Mouse (Mus musculus) liver, adult (tissue): ENCODE data around the gene Hnrnpul1.
A peak's percentile ranks its signal among the peaks of the same experiment; 100 is the strongest.

Experiments used
- GATA4 ChIP-seq: IDR thresholded peaks from 2 replicates; pipeline ENCODE4 v1.6.1; 2014; ENCODE audit warnings: mild to moderate bottlenecking, low read length; ENCODE audit not compliant: insufficient replicate concordance

The Hnrnpul1 gene

DNA sequence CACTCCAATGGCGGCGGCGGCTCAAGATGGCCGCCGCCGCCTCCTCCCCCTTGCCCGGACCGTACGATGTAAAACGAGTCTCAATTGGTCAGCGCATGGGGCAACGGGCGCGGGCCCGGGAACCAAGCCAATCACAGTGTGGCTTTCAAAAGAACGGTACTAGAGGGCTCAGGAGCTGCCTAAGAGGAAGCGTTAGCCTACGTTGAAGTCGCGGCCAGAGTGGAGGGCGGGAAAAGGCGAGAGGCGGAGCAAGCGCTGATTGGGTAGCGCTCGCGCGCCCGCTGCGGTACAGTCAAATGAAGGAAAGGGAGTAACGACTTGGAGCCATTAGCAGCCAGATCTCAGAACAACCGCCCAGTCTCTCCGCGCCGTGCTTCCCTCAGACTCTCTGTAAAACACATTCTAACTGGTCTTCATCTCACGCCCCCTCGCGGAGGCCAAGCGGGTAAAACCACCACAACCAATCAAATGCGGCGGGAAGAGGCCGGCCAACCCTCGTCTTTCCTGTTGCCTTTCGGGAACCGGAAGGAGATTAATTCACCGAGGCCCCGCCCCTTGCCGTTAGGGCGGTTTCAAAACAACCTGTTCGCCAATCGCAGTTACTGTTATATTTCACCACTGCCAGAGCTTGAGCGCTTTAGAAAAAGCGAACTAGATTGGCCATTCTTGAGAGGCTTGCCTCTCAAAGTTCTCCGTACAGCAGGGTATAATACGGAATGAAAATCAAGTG lies at the start of gene Hnrnpul1:
TSS of gene Hnrnpul1 (minus strand) at position 20 of the 730 bp plus-strand sequence.
- 0 out of 2 replicates have a peak, but pooled peaks have one; percentile 3 for TF ChIP-seq GATA4

GRCm38 (mm10) chr7:25803460-25803859 lies 48.9 kb upstream of the Hnrnpul1 start:
- no peak for TF ChIP-seq GATA4

- TF ChIP-seq GATA4, result peak; percentile 12; the same call in 1 of the 2 replicates
These were observed 47.9 kb upstream of the Hnrnpul1 start for GRCm38 (mm10) chr7:25802241-25803125.

DNA sequence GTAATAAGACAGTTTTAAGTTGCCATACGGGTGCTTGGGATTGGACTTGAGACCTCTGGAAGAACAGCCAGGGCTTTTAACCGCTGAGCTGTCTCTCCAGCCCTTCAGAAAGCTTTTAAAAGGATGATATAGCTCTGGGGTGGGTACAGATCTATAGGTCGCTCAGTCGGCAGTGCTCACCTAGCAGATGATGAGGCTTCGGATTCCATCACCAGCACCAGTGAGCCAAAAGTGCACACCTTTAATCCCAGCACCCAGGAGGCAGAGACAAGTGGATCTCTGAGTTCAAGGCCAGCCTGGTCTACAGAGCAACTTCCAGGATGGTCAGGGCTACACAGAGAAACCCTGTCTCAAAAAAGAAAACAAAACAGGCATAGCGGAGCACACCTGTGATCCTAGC lies 46.5 kb upstream of the Hnrnpul1 start:
- TF ChIP-seq GATA4, result no peak

DNA sequence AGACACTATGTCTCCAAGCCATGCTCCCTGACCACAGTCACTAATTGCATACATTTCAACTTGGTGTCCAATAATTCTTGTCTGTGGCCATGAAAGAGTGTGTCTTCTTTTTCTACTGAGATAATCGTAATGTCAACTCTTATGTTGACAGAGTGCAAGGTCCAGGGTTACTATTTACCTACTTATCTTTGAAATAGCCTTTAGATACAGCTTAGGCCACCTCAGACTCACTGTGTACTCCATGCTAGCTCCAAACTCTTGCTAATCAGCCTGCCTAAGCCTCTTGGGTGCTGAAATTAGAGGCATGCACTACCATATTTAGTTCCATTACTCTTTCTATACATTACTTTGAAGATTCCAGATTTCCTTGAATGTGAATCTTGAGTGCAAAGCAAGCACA lies 44.8 kb upstream of the Hnrnpul1 start:
- no peak for TF ChIP-seq GATA4

DNA sequence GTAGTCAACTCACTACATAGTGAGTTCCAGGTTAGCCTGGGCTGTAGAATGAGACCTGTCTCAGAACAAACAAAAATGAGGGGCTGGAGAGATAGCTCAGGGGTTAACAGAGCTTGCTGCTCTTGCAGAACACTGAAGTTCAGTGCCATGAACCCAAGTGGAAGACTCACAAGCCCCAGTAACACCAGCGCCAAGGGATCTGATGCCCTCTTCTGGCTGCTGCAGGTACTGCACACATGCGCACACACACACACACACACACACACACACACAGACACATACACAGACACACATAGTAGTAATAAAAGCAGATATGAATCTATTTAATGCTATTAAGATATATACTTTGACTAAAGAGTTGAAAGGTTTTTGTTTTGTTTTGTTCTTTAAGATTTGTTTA lies 44.0 kb upstream of the Hnrnpul1 start:
- TF ChIP-seq GATA4, result no peak

DNA sequence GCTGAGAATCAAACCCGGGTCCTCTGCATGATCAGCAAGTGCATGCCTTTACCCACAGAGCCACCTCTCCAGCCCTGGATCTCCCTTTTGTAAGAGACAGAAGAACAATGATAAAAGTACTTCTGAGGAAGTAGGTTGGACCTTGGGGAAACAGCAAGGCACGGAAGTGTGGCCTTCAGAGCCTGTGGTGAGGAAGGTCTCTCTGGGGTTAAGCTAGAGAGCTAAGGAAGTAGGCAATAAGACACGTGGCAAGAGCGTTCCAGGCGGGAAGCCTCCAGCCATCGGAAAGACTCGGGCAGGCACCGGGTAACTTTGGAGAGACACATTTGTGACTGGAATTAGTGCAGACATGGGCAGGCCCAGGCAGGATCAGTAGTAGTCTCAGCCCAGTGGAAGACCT lies 40.2 kb upstream of the Hnrnpul1 start:
- TF ChIP-seq GATA4, result no peak

DNA sequence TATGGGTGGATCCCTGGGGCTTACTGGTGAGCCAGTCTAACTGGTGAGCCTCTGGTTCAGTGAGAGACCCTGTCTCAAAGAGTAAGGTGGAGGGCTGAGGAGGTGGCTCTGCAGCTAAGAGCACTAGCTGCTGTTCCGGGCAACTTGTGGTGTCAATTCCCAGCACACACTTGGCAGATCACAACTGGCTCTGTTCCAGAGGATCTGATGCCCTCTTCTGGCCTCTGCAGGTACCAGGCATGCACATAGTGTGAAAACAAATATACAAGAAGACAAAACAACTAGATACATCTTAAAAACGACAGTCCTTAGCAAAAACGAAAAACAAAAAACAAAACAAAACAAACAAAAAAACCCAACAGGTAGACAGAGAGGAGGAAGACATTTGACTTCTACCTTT lies 39.1 kb upstream of the Hnrnpul1 start:
- no peak for TF ChIP-seq GATA4

GRCm38 (mm10) chr7:25790615-25791014 lies 36.1 kb upstream of the Hnrnpul1 start:
- TF ChIP-seq GATA4, result no peak

DNA sequence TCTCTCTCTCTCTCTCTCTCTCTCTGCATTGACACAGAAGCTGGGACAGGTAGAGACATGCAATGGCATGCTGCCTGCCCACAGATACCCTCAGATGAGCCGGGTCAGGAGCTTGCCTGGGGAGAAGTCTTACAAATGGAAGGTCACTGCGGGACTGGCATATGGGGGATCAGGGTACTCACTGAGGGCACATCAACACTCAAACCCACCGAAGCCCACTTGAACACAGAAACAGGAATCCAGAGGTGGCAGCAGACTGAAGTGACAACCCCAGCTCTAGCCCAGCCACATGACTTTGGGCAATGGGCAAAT lies 34.5 kb upstream of the Hnrnpul1 start:
- TF ChIP-seq GATA4, result no peak

DNA sequence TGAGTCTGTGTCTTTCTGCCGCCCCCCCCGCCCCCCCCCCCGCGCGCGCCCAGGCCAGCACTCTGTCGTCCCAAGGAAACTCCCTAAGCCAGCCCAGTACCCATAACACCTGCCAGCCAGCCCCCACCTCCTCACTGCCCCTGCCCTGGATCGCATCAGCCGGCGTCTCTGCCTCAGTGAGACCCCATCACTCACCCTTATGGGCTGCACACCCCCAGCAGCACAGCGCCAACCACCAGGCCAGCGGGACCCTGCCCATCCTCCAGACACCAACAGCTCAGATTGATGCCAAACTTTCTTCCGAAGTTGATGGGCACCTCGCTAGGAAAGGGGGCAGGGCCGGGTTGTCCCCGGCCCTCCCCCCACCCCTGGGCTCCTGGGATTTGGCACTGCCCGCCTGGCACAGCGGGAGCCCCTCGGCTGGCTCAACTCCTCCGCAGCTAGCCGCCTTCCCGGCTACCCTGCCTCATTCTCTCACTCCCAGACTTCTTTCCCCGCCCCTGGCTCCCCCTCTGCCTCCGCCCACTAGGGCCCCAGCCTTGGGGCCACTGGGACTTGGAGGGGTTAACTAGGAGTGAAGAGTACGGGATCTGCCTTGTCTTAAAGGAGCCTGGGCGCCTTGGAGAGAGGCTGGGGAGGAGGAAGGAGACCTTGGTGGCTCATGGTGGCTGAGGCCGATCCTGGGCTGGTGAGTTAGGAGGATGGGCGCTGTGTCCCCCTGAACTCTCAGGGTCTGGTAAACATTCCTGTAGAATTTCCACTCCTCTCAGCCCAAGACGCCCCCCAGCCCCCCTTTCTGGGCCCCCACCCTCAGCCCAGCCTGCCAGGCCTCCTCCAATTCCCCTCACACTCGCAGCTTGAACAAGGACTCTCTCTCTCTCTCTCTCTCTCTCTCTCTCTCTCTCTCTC lies 33.9 kb upstream of the Hnrnpul1 start, which contains the start of gene Axl:
TSS of gene Axl (minus strand) at position 486 of the 909 bp plus-strand sequence.
- no peak for TF ChIP-seq GATA4

DNA sequence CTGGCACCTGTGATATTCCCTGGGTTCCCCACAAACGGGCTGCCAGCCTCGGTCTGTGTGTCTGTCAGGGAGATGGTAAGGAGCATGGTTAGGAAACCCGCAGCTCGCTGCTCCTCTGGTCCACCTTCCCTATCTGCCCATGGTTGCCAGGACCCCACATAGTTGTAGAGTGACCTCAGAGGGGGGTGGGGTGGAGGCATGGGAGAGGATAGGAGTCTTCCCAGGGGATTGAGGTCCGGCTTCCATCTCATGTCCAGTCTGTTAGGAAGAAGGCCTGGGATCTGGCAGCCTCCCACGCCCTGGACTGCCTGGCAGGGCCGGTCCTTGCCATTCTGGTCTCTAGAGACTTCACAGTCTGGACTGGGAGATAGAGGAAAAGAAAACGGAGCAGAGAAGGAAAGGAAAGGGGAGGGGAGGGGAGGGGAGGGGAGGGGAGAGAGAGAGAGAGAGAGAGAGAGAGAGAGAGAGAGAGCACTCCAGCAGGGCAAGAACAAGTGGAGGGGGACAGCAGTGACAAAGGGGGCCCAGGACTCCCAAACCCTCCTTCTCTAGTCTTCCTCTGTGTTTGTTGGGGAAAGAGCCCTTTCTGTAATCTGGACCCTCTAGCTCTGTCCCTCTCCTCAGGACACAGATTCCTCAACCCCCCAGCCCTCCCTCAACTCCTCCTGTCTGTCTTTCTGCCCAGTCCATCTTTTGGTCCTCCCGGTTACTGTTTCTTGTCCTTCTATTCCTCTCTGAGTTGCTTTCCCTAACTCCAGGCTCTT lies 33.1 kb upstream of the Hnrnpul1 start:
- no peak for TF ChIP-seq GATA4

DNA sequence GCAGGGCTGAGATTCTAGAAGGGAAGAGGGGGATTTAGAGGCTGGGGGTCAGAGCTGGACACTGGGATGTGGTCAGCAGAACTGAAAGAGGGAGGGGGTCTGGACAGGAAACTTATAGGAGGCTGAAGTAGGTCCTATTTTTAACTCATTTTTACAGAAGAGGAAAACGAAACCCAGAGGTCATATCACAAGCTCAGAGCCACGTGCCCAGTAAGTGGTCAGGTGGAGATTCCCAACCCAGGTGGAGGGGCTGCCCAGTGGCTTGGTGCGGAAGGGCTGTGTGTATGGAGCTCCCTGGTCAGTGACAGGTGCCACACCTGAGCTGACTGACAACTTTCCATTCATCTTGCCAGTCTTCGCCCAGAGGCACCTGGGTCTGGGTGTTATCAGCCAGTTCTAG lies 32.4 kb upstream of the Hnrnpul1 start:
- no peak for TF ChIP-seq GATA4

DNA sequence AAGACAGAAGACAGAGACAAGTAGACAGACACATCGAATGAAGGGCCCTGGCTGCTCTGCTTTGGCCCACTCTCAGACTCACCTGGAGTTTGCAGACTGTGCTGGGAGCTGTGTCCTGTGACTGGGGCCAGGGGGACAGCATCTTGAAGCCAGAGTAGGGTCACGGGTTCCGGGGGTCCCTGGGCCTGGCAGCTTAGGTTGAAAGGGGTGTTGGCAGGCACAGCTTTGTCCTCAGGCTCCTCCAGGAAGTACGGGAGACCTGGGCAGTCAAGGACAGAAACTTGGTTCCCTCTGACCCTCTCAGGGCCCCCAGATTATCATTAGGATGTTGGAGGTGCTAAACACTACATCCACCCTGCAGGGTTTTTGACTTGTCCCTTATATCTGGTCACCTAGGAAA lies 31.2 kb upstream of the Hnrnpul1 start:
- TF ChIP-seq GATA4, result no peak
